Mouse (Mus musculus) testis, adult 2 months (tissue): ENCODE data around the gene Me1. TPM values are rescaled to one million over a fixed set of nuclear protein-coding genes. Genes with fewer than 3 reads are reported as not detected.
A peak's percentile ranks its signal among the peaks of the same experiment; 100 is the strongest.

Experiments
- H3K27ac ChIP-seq: fragments of 200-500 bp; 2 replicates; pipeline ENCODE4 v1.5.1; 2012; ENCODE audit warnings: low read depth, low read length; ENCODE audit not compliant: control insufficient read depth, insufficient read depth
- H3K27me3 ChIP-seq: fragments of 200-500 bp; 2 replicates; pipeline ENCODE4 v1.6.1; 2012; ENCODE audit warnings: mild to moderate bottlenecking, low read length, moderate library complexity; ENCODE audit not compliant: control insufficient read depth, insufficient read depth
- H3K36me3 ChIP-seq: fragments of 200-500 bp; 2 replicates; pipeline ENCODE4 v1.6.1; 2012; ENCODE audit warnings: mild to moderate bottlenecking, low read length; ENCODE audit not compliant: control insufficient read depth, insufficient read depth
- H3K4me1 ChIP-seq: fragments of 200-500 bp; 2 replicates; pipeline ENCODE4 v1.6.1; 2012; ENCODE audit warnings: low read length; ENCODE audit not compliant: control insufficient read depth, insufficient read depth
- H3K4me3 ChIP-seq: fragments of 200-500 bp; 2 replicates; pipeline ENCODE4 v1.5.1; 2012; ENCODE audit warnings: low read depth, mild to moderate bottlenecking, low read length, moderate library complexity, mixed read lengths; ENCODE audit not compliant: control insufficient read depth
- CTCF ChIP-seq: fragments of 200-500 bp; IDR thresholded peaks from 2 replicates; pipeline ENCODE4 v1.5.1; 2012; ENCODE audit warnings: low read depth, mild to moderate bottlenecking, inconsistent platforms, low read length, moderate library complexity; ENCODE audit not compliant: control insufficient read depth, insufficient read depth, insufficient replicate concordance
- POLR2A ChIP-seq: fragments of 200-500 bp; IDR thresholded peaks from 2 replicates; pipeline ENCODE4 v1.6.1; 2012; ENCODE audit warnings: low read depth, mild to moderate bottlenecking, inconsistent platforms, low read length, moderate library complexity; ENCODE audit not compliant: control insufficient read depth
- polyA plus RNA-seq: library from polyadenylated mRNA; depleted of rRNA; stranded (reverse); fragments of >200 nt; gene quantifications from 2 replicates; pipeline ENCODE4 v1.2.3, GENCODE M21; 2012

Me1 gene
- polyA plus RNA-seq, 1 experiment = 144 TPM

DNA sequence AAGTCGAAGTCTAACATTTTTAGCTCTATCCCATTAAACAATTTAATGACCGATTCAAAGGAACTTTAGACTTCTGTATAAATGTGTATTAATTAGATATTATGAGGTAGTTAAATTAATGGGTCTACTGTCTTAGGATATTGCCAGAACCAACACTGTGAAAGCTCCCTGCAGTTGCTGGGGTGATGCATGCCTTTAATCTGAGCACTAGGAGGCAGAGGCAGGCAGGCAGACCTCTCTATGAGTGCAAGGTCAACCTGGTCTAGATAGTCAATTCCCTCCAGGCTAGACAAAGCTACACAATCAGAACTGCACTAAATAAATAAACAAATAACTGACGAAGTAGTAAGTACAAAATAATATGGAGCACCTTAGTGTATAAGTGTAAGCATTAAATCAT lies 3.1 kb downstream of the Me1 start:
- H3K4me1 ChIP-seq = peaks cover 5% of the 10 kb centered on the region; the same call in 1 of the 2 replicates
- no peak overlapping the region for H3K27ac ChIP-seq
- TF ChIP-seq CTCF (peak; percentile 27; the same call in 1 of the 2 replicates), POLR2A (no peak)
- no peaks in the 10 kb centered on the region for H3K36me3 ChIP-seq
- no peaks in the 10 kb centered on the region for H3K27me3 ChIP-seq
- no peak overlapping the region for H3K4me3 ChIP-seq

DNA sequence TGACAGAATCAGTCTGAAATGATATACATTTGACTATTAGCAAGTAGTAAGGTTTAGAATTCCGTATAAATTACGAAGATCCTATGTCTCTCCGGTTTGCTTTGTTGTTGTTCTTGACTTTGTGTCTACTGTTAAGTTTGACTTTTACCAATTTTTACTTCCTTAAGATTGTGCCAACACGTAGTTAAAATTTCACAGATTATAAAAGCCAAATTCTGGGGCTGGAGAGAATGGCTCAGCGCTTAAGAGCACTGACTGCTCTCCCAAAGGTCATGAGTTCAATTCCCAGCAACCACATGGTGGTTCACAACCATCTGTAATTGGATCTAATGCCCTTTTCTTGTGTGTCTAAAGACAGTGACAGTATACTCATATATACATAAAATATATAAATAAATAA lies 3.5 kb downstream of the Me1 start:
- TF ChIP-seq CTCF (no peak), POLR2A (no peak)
- Histone ChIP-seq H3K36me3 (no peaks in the 10 kb centered on the region), H3K4me1 (peaks cover 5% of the 10 kb centered on the region; the same call in 1 of the 2 replicates)

GRCm38 (mm10) chr9:86691101-86691500 lies 4.7 kb downstream of the Me1 start:
- Histone ChIP-seq H3K4me1 (peaks cover 5% of the 10 kb centered on the region; the same call in 1 of the 2 replicates), H3K36me3 (no peaks in the 10 kb centered on the region)
- no peak for TF ChIP-seq CTCF
- TF ChIP-seq POLR2A = no peak

More for the DNA sequence above, 3.5 kb downstream of the Me1 start:
- Histone ChIP-seq H3K27ac (no peak overlapping the region), H3K27me3 (no peaks in the 10 kb centered on the region), H3K4me3 (no peak overlapping the region)

DNA sequence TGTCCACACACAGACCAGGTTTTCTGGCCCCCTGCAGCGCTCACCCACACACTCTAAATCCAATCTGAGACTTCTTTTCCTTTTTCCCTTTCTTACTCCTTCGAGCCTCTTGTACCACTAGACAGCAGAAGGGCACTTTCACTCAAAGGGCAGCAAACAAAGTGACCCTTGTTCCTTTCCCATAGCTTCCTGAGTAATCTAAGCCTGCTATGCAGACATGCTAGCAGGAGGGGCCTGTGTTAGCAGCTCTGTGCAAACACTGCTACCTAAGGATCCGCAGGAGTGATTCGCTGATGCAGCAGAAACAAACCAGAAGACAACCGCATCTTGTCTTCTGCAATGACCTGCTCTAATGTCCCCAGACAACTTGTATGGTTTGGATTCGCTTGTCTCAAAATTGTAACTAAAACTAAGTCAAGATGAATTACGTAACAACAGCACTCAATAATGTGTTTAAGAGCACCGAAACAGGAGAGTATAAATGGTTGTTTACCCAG lies 12.0 kb downstream of the Me1 start:
- Histone ChIP-seq H3K4me1 (no peaks in the 10 kb centered on the region), H3K27ac (no peak overlapping the region), H3K4me3 (no peak overlapping the region), H3K27me3 (no peaks in the 10 kb centered on the region), H3K36me3 (no peaks in the 10 kb centered on the region; the same call in 1 of the 2 replicates)
- no peak for TF ChIP-seq CTCF
- TF ChIP-seq POLR2A = no peak

More at GRCm38 (mm10) chr9:86691101-86691500, 4.7 kb downstream of the Me1 start:
- Histone ChIP-seq H3K27ac (no peak overlapping the region), H3K4me3 (no peak overlapping the region), H3K27me3 (no peaks in the 10 kb centered on the region)

- Histone ChIP-seq H3K36me3 (no peaks in the 10 kb centered on the region; the same call in 1 of the 2 replicates), H3K4me1 (no peaks in the 10 kb centered on the region), H3K4me3 (no peak overlapping the region), H3K27ac (no peak overlapping the region), H3K27me3 (no peaks in the 10 kb centered on the region)
- no peak for TF ChIP-seq CTCF
- no peak for TF ChIP-seq POLR2A
Measured at GRCm38 (mm10) chr9:86682844-86683243, 12.9 kb downstream of the Me1 start.

GRCm38 (mm10) chr9:86682278-86682677 lies 13.5 kb downstream of the Me1 start:
- Histone ChIP-seq H3K4me1 (no peaks in the 10 kb centered on the region), H3K27me3 (no peaks in the 10 kb centered on the region), H3K4me3 (no peak overlapping the region), H3K27ac (no peak overlapping the region), H3K36me3 (peaks cover 2% of the 10 kb centered on the region; the same call in 1 of the 2 replicates)
- TF ChIP-seq POLR2A = no peak

- Histone ChIP-seq H3K4me3 (no peak overlapping the region), H3K27me3 (no peaks in the 10 kb centered on the region), H3K27ac (no peak overlapping the region), H3K4me1 (no peaks in the 10 kb centered on the region), H3K36me3 (peaks cover 2% of the 10 kb centered on the region; the same call in 1 of the 2 replicates)
- TF ChIP-seq CTCF (no peak), POLR2A (no peak)
Measured at GRCm38 (mm10) chr9:86680431-86680830, 15.3 kb downstream of the Me1 start.
